Mouse (Mus musculus): ENCODE results near the gene Sytl2.

DNA sequence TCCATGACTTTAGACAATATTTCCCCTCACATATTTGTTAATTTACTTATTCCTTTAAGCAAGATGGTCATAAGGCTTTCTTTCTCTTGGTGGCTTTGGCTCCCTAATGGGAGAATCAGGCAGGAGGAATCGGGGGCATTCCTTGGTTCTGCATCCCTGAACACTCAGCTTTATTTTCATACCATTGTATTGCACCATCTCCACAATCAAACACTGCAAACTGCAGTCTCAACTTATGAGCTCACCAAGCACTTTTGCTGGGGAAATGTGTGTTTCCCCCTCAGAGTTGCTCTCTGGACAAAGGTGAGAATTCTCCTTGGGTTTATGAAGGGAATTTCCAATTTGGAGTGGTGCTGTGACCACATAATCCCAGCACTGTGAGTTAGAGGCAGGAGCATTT, 28.1 kb downstream of the Sytl2 start:
- no peak for TF ChIP-seq CTCF (IDR thresholded peaks at IDR 0.05; ENCODE audit: low read depth, low read length)
- TF ChIP-seq POLR2A (IDR thresholded peaks at IDR 0.05; ENCODE audit: insufficient read depth, low read length): no peak

All from ES-Bruce4 (cell line).